Mouse (Mus musculus) common myeloid progenitor, adult 5-6 weeks (primary cell): ENCODE measurements around the gene Tmem169. TPM values are rescaled to one million over a fixed set of nuclear protein-coding genes. Genes with fewer than 3 reads are reported as not detected.

Source experiments
- ATAC-seq: replicated peaks from 2 replicates; pipeline ENCODE4 v1.8.0; 2016; ENCODE audit warnings: low read depth, mild to moderate bottlenecking, moderate TSS enrichment, inconsistent platforms; ENCODE audit not compliant: poor library complexity, severe bottlenecking
- total RNA-seq: library from RNA; stranded (forward); fragments of 200-1000, 187-1606 nt; gene quantifications from 2 replicates; pipeline ENCODE4 v1.2.3, GENCODE M21; 2017

Tmem169 gene
- total RNA-seq, 1 experiment from 2014 or later: not detected

DNA sequence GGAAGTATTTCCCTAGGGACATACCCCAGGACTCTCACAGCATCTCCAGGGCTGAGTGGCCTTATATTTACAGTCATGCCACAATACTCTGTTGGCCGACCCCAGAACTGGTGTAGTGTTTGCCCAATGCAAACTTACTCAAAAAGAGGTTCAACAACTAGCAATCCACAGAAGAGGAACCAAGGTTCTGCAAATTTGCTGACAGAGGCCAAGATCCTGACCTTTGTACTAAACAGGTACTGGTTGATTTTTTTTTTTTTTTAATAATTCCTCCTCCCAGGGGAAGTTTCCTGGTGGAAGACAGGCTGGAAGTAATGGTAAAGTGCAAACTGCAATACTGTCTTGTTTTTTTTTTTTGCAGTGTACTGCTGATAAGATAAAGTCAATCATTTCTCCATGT lies 1.6 kb upstream of the Tmem169 start:
- no peak for ATAC-seq

DNA sequence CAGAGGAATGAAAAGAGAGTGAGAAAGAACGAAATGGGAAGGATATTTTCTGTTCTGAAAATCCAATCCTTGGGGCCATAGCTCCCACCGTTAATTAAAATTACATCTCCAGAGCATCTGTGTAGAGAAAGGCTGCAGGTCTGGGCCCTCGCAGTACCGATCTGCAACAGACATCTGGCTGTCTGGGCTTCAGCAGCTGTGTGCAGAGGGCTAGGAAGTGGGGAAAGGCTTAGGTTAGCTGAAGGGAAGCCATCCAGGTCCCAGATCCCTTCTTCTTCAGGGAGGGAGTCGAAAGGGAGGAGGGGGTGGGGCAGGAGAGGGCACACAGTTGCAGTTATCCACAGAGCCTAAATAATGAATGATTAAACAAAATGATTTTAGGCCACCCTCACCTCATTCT lies 370 bp downstream of the Tmem169 start:
- no peak for ATAC-seq

DNA sequence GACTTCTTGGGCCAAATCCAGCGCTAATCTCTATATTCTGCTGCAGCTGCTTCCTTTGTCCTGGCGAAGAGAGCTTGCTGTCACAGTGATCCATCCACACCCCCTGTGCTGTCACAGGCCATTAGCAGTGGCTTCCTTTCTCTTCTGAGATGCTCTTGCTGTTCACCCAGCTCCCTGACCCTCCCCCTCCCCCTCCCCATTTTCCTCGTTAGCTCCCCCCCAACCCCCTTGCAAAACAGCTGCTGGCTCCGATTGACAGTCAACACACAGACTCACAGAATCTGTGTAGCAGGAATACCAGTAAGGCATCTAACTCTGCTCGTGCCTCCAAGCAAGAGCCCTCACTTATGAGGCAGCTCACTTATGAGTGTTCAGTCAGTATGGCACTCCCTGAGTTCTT lies 2.7 kb downstream of the Tmem169 start:
- no peak for ATAC-seq

- ATAC-seq: no peak
Measured at GRCm38 (mm10) chr1:72287893-72288292, 3.7 kb downstream of the Tmem169 start.

DNA sequence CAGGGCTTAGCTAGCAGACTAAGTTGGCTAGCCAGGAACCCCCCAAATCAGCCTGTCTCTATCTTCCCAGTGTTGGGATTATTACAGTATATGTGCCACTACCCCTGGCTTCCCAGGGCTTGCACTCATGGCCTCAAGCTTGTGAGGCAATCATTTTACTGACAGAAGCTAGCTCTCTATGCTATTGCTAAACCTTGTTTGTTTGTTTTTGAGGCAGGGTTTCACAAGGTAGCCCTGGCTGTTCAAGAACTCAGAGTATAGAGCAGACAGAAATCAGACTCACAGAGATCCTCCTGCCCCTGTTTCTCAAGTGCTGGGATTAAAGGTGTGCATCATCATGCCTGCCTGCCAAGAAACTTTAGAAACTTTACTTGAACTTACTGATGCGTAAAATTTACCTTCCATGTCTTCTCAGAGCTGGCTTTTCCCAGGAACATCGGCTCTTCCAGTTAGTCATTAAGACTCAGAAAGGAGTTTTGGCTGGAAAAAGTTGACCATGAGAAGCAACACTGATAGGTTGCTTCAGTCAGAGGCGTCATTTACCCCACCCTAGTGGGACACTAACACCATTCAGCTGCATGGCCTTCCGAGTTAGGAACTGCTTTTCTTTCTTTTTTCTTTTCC lies 4.5 kb downstream of the Tmem169 start:
- ATAC-seq: no peak

- ATAC-seq: no peak
Measured at GRCm38 (mm10) chr1:72290896-72291295, 6.7 kb downstream of the Tmem169 start.

DNA sequence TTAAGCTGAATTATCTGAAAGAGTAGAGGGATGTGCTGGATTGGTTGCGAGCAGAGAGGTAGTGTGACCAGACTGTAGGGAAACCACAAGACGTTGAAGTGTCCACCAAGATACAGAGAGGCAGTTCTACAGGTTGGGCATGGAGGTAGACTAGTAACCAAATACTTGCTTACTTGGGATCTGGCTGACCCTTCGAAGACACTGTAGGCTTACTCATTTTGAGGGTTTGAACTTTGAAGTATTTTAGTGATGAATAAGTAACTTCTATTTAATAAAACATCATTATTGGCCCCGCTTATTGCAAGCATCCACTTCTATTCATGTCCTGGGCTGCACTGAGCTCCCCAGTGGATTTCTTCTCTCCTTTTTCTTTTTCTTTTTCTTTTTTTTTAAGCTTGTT lies 7.3 kb downstream of the Tmem169 start:
- ATAC-seq: no peak

- ATAC-seq: no peak
Measured at GRCm38 (mm10) chr1:72291925-72292324, 7.8 kb downstream of the Tmem169 start.

GRCm38 (mm10) chr1:72293869-72294663 lies 9.9 kb downstream of the Tmem169 start:
- no peak for ATAC-seq

DNA sequence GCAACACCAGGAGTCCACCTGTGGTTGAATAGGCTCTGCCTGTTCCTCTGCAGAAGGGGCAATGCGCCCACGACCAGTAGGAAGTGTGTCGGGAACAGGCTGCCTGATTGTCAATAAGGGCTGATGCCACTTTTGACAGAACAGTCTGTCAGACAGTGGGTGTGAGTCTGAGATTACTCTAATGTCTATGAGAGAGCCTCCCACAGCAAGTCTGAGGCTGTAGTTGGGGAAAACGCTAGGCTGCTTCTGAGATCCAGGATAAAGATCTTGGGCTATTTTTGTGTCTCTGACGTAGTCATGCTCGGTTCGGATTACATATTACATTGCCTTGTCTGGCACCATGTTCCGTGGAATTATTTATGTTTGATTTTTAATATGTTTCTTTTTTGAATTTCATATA lies 11.6 kb downstream of the Tmem169 start:
- no peak for ATAC-seq

- 0 out of 2 replicates have a peak, but pooled peaks have one; percentile 50 for ATAC-seq
Measured at GRCm38 (mm10) chr1:72301845-72302244, 17.7 kb downstream of the Tmem169 start.

DNA sequence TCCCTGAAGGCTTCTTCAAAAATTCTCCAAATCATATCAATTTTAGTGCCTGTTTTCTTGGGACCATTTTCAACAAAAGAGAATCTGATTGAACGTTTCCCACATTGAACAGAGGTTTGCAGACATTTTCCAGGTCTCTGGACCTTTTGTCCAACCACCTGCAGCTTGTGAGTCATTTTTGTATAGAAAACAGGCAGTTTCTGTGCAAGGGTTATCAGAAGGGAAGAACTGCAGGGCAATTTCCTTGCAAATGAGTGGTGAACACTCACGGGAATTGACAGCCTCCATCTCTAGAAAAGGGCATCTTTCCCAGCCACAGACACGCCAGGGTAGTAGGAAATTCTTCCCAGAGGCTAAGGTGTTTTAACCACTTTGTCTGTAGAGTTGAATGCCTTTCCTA lies 22.1 kb downstream of the Tmem169 start:
- ATAC-seq: no peak

DNA sequence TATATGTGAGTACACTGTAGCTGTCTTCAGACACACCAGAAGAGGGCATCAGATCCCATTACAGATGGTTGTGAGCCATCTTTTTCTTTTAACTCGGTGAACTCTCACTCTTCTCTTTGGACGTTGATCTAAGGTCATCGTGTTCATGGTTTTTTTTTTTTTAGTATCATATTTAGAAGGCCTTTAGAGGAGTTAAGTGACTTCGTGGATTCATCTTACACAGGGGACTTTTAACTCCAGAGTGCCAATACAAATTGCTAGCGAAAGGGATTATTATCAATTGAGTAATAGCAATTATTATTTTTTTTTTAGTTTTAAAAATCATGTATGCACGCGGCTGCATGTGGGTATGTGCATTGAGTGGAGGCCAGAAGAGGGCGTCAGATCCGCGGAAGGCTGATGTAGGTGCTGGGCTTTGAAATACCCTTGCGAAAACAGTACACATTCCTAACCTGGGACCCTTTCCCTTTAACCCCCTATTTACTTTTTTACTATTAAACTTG lies 22.6 kb downstream of the Tmem169 start:
- peak; percentile 80 for ATAC-seq

- ATAC-seq: peak; percentile 97
Measured at GRCm38 (mm10) chr1:72307317-72307798, 23.2 kb downstream of the Tmem169 start, which contains the start of gene Xrcc5. Xrcc5 (plus strand) TSS chr1:72307421.

DNA sequence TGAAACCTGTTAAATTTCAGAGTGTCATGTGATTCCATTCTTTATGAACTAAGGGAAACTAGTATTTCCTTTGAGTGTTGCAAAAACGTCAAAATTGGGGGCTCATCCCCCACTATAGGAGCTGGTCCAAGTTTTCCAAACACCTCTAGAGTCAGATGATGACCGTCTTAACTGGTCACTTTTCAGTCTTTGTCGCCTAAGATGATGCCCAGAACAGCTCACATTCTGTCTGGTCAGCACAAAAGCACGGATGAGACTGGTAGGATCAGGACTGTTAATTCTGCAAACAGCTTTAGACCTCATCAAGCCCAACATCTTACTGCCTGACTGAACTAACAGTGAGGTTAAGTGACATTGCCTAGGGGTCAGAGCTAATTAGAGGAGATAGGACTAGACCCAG lies 24.8 kb downstream of the Tmem169 start:
- ATAC-seq: no peak

GRCm38 (mm10) chr1:72309744-72310424 lies 25.7 kb downstream of the Tmem169 start:
- ATAC-seq: no peak

GRCm38 (mm10) chr1:72312701-72313398 lies 28.7 kb downstream of the Tmem169 start:
- ATAC-seq: no peak

GRCm38 (mm10) chr1:72313399-72314039 lies 29.4 kb downstream of the Tmem169 start:
- peak; percentile 72 for ATAC-seq

DNA sequence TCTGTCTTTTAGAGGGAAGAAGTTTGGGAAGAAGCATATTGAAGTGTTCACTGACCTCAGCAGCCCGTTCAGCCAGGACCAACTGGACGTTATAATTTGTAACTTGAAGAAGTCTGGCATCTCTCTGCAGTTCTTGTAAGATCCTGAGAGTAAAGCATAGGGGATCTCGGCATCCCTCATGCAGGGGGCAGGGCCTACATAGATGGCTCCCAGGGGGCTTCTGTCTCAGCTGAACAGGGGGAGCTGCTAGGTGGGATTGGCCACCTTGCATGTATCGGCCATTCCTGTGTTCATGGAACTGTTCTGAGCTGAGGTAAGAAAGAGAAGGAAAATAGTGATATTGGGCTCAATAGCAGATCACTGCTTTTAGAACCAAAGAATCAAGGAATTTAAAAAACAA lies 31.3 kb downstream of the Tmem169 start:
- no peak for ATAC-seq

GRCm38 (mm10) chr1:72316409-72316808 lies 32.2 kb downstream of the Tmem169 start:
- no peak for ATAC-seq
